Mouse (Mus musculus) megakaryocyte, embryonic 14.5 days (primary cell): ENCODE results near the gene Mrps21.

Source experiments
- FLI1 ChIP-seq: IDR thresholded peaks from 2 replicates; pipeline ENCODE4 v1.6.1; 2012; ENCODE audit warnings: low read length, inconsistent platforms, mixed read lengths
- GATA1 ChIP-seq: IDR thresholded peaks from 3 replicates; pipeline ENCODE4 v1.6.1; 2012; ENCODE audit warnings: mixed read lengths, low read length, inconsistent platforms, borderline replicate concordance

- TF ChIP-seq GATA1 (no peak), FLI1 (no peak)
These were observed 54.6 kb downstream of the Mrps21 start for GRCm38 (mm10) chr3:95816681-95817080.
